Mouse (Mus musculus): Measurements from ENCODE around the gene Gpr157.

DNA sequence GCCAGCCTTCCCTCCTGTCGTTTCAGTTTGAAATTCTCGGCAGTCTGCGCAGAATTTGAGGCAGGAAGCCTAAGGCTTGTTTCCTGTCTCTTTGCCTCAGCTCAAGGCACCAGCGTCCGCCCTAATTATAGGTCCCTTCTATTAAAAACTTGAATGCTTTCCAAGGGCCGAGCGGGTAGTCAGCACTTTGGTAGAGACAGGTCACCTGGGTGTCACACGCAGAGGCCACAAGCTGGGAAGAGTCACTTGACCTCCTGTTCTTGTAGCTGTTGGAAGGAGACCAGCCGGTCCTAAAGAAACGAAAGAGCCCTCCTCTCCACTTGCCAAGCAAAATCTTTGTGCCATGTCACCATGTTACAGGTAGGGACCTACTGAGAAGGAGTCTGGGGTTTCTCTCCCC lies 2.0 kb downstream of the Gpr157 start:
- TF ChIP-seq CTCF (IDR thresholded peaks at IDR 0.05; ENCODE audit: insufficient read depth, low read length) (no peak), POLR2A (IDR thresholded peaks at IDR 0.05; ENCODE audit: borderline replicate concordance, extremely low read depth, low read depth, low read length) (no peak)
